Mouse (Mus musculus) embryo, embryonic 9.5 days (tissue): Measurements from ENCODE around the gene Arfip1.
"Not testable (repeated sequence)": the region's sequence is repeated elsewhere in the genome, so short reads cannot be mapped to it uniquely, and the experiment has no call there.

Experiments
- DNase-seq: peaks from one replicate; pipeline ENCODE4 v3.0.0-alpha.2; 2017; ENCODE audit errors: extremely low spot score

The Arfip1 gene

GRCm38 (mm10) chr3:84570501-84570900, 11.9 kb downstream of the Arfip1 start:
- DNase-seq, result no peak

- DNase-seq, result no peak
Observed at GRCm38 (mm10) chr3:84569587-84569986, 12.8 kb downstream of the Arfip1 start.

GRCm38 (mm10) chr3:84568540-84568939, 13.9 kb downstream of the Arfip1 start:
- DNase-seq, result no peak

GRCm38 (mm10) chr3:84563415-84563814, 19.0 kb downstream of the Arfip1 start:
- DNase-seq, result no peak

GRCm38 (mm10) chr3:84562911-84563310, 19.5 kb downstream of the Arfip1 start:
- not testable (repeated sequence) for DNase-seq

- DNase-seq, result no peak
Observed at GRCm38 (mm10) chr3:84558301-84558700, 24.1 kb downstream of the Arfip1 start.

GRCm38 (mm10) chr3:84555780-84556179, 26.6 kb downstream of the Arfip1 start:
- DNase-seq, result no peak

- no peak for DNase-seq
Observed at GRCm38 (mm10) chr3:84547177-84547576, 35.2 kb downstream of the Arfip1 start.

- DNase-seq, result peak; percentile 35
Observed at GRCm38 (mm10) chr3:84542450-84542849, 40.0 kb downstream of the Arfip1 start.

GRCm38 (mm10) chr3:84541881-84542280, 40.5 kb downstream of the Arfip1 start:
- DNase-seq, result no peak

- DNase-seq, result no peak
Observed at GRCm38 (mm10) chr3:84540640-84541039, 41.8 kb downstream of the Arfip1 start.

- DNase-seq, result no peak
Observed at GRCm38 (mm10) chr3:84536987-84537386, 45.4 kb downstream of the Arfip1 start.

- no peak for DNase-seq
Observed at GRCm38 (mm10) chr3:84533227-84533626, 49.2 kb downstream of the Arfip1 start.

GRCm38 (mm10) chr3:84529021-84529420, 53.4 kb downstream of the Arfip1 start:
- DNase-seq, result no peak

- DNase-seq, result no peak
Observed at GRCm38 (mm10) chr3:84524952-84525351, 57.5 kb downstream of the Arfip1 start.

- no peak for DNase-seq
Observed at GRCm38 (mm10) chr3:84516163-84516562, 66.3 kb downstream of the Arfip1 start.

- peak; percentile 39 for DNase-seq
Observed at GRCm38 (mm10) chr3:84512774-84513515, 69.5 kb downstream of the Arfip1 start.

- no peak for DNase-seq
Observed at GRCm38 (mm10) chr3:84505193-84505592, 77.2 kb downstream of the Arfip1 start.

GRCm38 (mm10) chr3:84504291-84504690, 78.1 kb downstream of the Arfip1 start:
- no peak for DNase-seq

GRCm38 (mm10) chr3:84502101-84502500, 80.3 kb downstream of the Arfip1 start:
- DNase-seq, result no peak

- DNase-seq, result no peak
Observed at GRCm38 (mm10) chr3:84500491-84500890, 81.9 kb downstream of the Arfip1 start.

GRCm38 (mm10) chr3:84497718-84498117, 84.7 kb downstream of the Arfip1 start:
- DNase-seq, result no peak

GRCm38 (mm10) chr3:84492657-84493056, 89.8 kb downstream of the Arfip1 start:
- DNase-seq, result no peak

- no peak for DNase-seq
Observed at GRCm38 (mm10) chr3:84492148-84492547, 90.3 kb downstream of the Arfip1 start.
